Mouse (Mus musculus): ENCODE data around the gene Crygb. TPM values are rescaled to one million over a fixed set of nuclear protein-coding genes. Genes with fewer than 3 reads are reported as not detected.
"Not testable (repeated sequence)": the region's sequence is repeated elsewhere in the genome, so short reads cannot be mapped to it uniquely, and the experiment has no call there.

The Crygb gene
- polyA plus RNA-seq, 1 experiment from 2014 or later = 0.41 TPM

DNA sequence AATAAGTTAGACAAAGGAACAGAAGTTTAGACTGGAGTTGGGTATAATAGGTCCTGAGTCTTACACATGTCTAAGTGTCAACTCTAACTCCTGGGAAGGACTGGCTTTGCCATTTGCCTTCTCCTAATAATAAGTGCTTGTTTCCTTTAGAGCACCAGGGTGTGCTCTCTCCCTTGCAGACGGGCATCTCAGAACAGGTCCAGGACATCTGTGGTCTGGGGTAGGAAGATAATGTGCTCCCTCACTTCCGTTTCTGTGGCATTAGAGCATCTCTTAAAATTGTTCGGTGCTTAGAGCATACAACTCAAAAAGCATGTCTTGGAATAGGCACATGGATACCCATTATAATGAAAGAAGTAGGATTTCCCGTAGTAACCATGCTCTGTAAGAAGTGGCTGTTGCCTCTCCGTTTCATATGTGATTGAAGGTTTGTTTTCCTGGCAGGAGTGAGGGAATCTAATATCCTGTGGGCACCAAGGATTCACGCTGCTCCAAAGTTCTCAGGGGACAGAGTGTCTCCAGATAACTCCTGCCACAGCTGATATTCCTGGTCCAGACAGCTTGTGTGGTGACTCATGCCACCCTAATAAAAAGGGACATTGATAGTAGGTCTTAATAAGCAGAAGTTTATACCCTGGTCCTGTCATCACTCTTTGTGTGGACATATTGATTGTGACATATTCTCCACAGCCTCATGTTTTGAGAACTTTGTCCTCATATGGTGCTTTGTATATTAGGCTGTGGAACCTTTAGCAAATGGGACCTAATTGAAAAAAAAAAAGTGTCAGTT, 6.7 kb upstream of the Crygb start:
- Histone ChIP-seq H3K4me1 (ENCODE audit: control insufficient read depth, insufficient read depth, low read depth, low read length) (no peaks in the 10 kb centered on the region), H3K36me3 (ENCODE audit: control insufficient read depth, insufficient read depth, low read length) (no peaks in the 10 kb centered on the region), H3K9me3 (ENCODE audit: control insufficient read depth, low read length) (no peaks in the 10 kb centered on the region), H3K27me3 (replicated peaks; ENCODE audit: control insufficient read depth, insufficient read depth, low read length) (no peaks in the 10 kb centered on the region), H3K27ac (ENCODE audit: low read depth, low read length) (no peak overlapping the region), H3K9ac (ENCODE audit: low read depth, low read length) (no peak overlapping the region), H3K4me2 (ENCODE audit: low read length) (no peak overlapping the region), H3K4me3 (ENCODE audit: low read length) (no peak overlapping the region)
- ATAC-seq = no peak
- WGBS = 81% methylated on average over 6 of the region's 6 CpGs

DNA sequence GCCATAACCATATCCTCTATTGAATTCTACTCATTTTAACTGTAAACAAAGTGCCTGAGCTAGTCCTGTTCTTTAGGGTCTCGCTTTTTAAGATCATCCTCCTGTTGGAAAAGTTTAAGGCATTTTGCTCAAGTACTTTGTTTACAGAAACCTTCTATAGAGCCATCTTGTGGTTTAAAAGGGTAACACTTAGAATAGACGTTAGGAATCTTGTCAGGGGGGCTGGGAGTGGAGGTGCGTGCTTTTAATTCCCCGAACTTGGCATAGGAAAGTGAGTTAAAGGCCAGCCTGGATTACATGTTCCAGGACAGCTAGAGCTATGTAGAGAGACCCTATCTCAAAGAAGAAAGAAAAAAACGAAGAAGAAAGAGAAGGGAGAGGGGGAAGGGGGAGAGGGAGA, 6.5 kb downstream of the Crygb start:
- H3K4me3 ChIP-seq (ENCODE audit: low read length) = no peak overlapping the region
- H3K27ac ChIP-seq (ENCODE audit: low read depth, low read length) = no peak overlapping the region
- H3K4me1 ChIP-seq (ENCODE audit: control insufficient read depth, insufficient read depth, low read depth, low read length) = no peaks in the 10 kb centered on the region
- no peak for ATAC-seq
- no peak overlapping the region for H3K9ac ChIP-seq (ENCODE audit: low read depth, low read length)
- no peak overlapping the region for H3K4me2 ChIP-seq (ENCODE audit: low read length)
- H3K36me3 ChIP-seq (ENCODE audit: control insufficient read depth, insufficient read depth, low read length) = no peaks in the 10 kb centered on the region
- no peaks in the 10 kb centered on the region for H3K9me3 ChIP-seq (ENCODE audit: control insufficient read depth, low read length)
- WGBS = 25% methylated on average over 5 of the region's 5 CpGs
- no peaks in the 10 kb centered on the region for H3K27me3 ChIP-seq (replicated peaks; ENCODE audit: control insufficient read depth, insufficient read depth, low read length)

- 59% methylated on average over 6 of the region's 6 CpGs for WGBS
- no peaks in the 10 kb centered on the region for H3K9me3 ChIP-seq (ENCODE audit: control insufficient read depth, low read length)
- no peaks in the 10 kb centered on the region for H3K36me3 ChIP-seq (ENCODE audit: control insufficient read depth, insufficient read depth, low read length)
- no peak within 1 kb of the TSS for H3K4me2 ChIP-seq (ENCODE audit: low read length)
- no peak within 1 kb of the TSS for H3K9ac ChIP-seq (ENCODE audit: low read depth, low read length)
- H3K4me3 ChIP-seq (ENCODE audit: low read length) = no peak within 1 kb of the TSS
- H3K4me1 ChIP-seq (ENCODE audit: control insufficient read depth, insufficient read depth, low read depth, low read length) = no peaks in the 10 kb centered on the region
- ATAC-seq = no peak
- H3K27me3 ChIP-seq (replicated peaks; ENCODE audit: control insufficient read depth, insufficient read depth, low read length) = no peaks in the 10 kb centered on the region
- H3K27ac ChIP-seq (ENCODE audit: low read depth, low read length) = no peak within 1 kb of the TSS
These were observed 8.5 kb downstream of the Crygb start, which contains the start of gene Crygc for GRCm38 (mm10) chr1:65073589-65073988. Gene Crygc (minus strand): TSS chr1:65073689.

DNA sequence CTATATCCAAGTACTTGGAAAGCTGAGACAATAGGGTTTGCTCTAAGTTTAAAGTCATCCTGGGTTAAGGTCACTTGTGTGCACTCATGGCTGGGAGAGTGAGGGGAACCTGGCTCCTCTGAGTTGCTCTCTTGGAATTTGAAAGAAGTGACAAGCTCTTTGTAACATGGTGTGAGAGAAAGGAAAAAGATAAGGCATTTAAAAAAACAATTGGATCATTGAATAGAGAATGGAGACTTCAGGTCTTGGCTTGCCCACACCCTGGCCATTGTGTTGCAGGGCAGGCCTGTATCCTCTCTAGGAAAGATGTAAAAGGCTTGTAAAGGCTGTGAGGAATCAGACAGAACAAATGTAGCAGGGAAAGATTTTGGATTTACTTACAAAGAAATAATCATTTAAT, 14.2 kb downstream of the Crygb start:
- Histone ChIP-seq H3K4me1 (ENCODE audit: control insufficient read depth, insufficient read depth, low read depth, low read length) (no peaks in the 10 kb centered on the region), H3K4me3 (ENCODE audit: low read length) (no peak overlapping the region), H3K36me3 (ENCODE audit: control insufficient read depth, insufficient read depth, low read length) (no peaks in the 10 kb centered on the region), H3K4me2 (ENCODE audit: low read length) (no peak overlapping the region), H3K9ac (ENCODE audit: low read depth, low read length) (no peak overlapping the region), H3K9me3 (ENCODE audit: control insufficient read depth, low read length) (no peaks in the 10 kb centered on the region), H3K27ac (ENCODE audit: low read depth, low read length) (no peak overlapping the region), H3K27me3 (replicated peaks; ENCODE audit: control insufficient read depth, insufficient read depth, low read length) (no peaks in the 10 kb centered on the region)
- ATAC-seq = no peak

DNA sequence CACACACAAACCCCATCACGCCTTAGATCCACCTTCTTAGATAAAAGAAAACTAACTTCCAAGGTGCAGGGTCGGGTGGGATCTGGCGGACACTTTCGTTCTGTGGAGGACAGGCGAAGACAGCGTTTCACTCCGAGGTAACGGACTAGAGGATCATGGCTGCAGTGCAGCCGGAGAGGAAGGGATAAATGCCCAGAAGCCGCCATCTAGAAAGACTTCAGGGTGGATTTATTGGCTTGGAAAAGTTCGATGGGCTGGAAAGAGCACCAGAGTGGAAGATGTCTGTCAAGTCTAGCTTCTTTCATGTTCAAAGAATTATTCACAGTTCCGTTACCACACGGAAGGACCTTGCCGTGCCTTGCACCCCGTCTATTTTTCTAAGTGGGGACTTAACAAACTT, 17.9 kb downstream of the Crygb start:
- WGBS = 80% methylated on average over 15 of the region's 15 CpGs
- Histone ChIP-seq H3K9ac (ENCODE audit: low read depth, low read length) (no peak overlapping the region), H3K27me3 (replicated peaks; ENCODE audit: control insufficient read depth, insufficient read depth, low read length) (no peaks in the 10 kb centered on the region), H3K4me1 (ENCODE audit: control insufficient read depth, insufficient read depth, low read depth, low read length) (no peaks in the 10 kb centered on the region), H3K27ac (ENCODE audit: low read depth, low read length) (no peak overlapping the region), H3K4me2 (ENCODE audit: low read length) (no peak overlapping the region), H3K36me3 (ENCODE audit: control insufficient read depth, insufficient read depth, low read length) (no peaks in the 10 kb centered on the region), H3K4me3 (ENCODE audit: low read length) (no peak overlapping the region), H3K9me3 (ENCODE audit: control insufficient read depth, low read length) (no peaks in the 10 kb centered on the region)
- ATAC-seq = no peak

DNA sequence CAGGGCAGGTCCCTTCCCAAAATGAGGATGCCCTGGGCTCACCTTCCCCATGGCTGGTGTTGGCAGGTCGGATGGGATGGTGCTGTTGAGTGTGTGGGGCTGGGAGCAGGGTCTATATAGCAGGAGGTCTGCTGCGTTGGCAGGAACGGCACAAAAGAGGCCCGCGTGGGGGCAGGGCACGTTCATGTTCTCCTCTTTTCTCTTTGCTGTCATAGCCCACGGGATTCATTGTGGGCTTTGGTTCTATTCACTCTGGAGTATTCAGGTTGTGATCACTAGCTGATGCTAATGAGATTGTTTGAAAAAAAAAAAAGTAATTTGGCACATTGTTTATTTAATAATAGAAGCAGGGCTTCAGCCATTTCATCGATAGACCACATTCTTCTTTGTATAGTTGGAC, 18.7 kb downstream of the Crygb start, which contains the start of gene Crygd:
Gene Crygd (minus strand): TSS at position 101 of the 400 bp plus-strand sequence.
- no peaks in the 10 kb centered on the region for H3K36me3 ChIP-seq (ENCODE audit: control insufficient read depth, insufficient read depth, low read length)
- ATAC-seq = no peak
- no peak within 1 kb of the TSS for H3K27ac ChIP-seq (ENCODE audit: low read depth, low read length)
- no peak within 1 kb of the TSS for H3K4me2 ChIP-seq (ENCODE audit: low read length)
- no peak within 1 kb of the TSS for H3K4me3 ChIP-seq (ENCODE audit: low read length)
- no peaks in the 10 kb centered on the region for H3K4me1 ChIP-seq (ENCODE audit: control insufficient read depth, insufficient read depth, low read depth, low read length)
- no peak within 1 kb of the TSS for H3K9ac ChIP-seq (ENCODE audit: low read depth, low read length)
- H3K9me3 ChIP-seq (ENCODE audit: control insufficient read depth, low read length) = no peaks in the 10 kb centered on the region
- WGBS = 58% methylated on average over 8 of the region's 8 CpGs
- H3K27me3 ChIP-seq (replicated peaks; ENCODE audit: control insufficient read depth, insufficient read depth, low read length) = no peaks in the 10 kb centered on the region

- Histone ChIP-seq H3K4me3 (ENCODE audit: low read length) (no peak overlapping the region), H3K36me3 (ENCODE audit: control insufficient read depth, insufficient read depth, low read length) (no peaks in the 10 kb centered on the region), H3K4me1 (ENCODE audit: control insufficient read depth, insufficient read depth, low read depth, low read length) (no peaks in the 10 kb centered on the region), H3K9me3 (ENCODE audit: control insufficient read depth, low read length) (no peaks in the 10 kb centered on the region), H3K4me2 (ENCODE audit: low read length) (no peak overlapping the region), H3K9ac (ENCODE audit: low read depth, low read length) (no peak overlapping the region), H3K27ac (ENCODE audit: low read depth, low read length) (no peak overlapping the region), H3K27me3 (replicated peaks; ENCODE audit: control insufficient read depth, insufficient read depth, low read length) (no peaks in the 10 kb centered on the region)
- ATAC-seq = no peak
- 44% methylated on average over 2 of the region's 2 CpGs for WGBS
These were observed 29.9 kb downstream of the Crygb start for GRCm38 (mm10) chr1:65052140-65052539.

DNA sequence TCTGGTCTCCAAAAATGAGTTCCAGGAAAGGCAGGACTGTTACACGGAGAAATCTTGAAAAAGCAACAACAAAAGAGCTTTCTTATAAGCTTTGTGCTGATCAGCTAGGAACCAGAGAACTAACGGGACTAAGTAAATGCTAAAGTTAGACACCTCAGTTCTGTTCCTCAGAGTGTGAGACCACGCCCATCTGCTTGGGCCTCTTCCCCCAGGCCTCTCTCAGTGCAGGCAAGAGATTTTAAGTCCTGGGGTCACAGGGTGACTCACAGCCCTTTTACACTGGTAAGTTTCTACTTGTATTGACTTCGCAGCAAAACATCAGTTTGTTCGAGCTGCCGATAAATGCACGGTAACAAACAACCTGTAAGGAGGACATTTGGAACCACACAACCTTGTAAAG, 30.4 kb downstream of the Crygb start:
- WGBS = 55% methylated on average over 7 of the region's 7 CpGs

GRCm38 (mm10) chr1:65050952-65051351, 31.1 kb downstream of the Crygb start, which contains the start of gene Cryge:
Gene Cryge (minus strand): TSS chr1:65051149.
- H3K27ac ChIP-seq (ENCODE audit: low read depth, low read length); H3K27me3 ChIP-seq (replicated peaks; ENCODE audit: control insufficient read depth, insufficient read depth, low read length); H3K9me3 ChIP-seq (ENCODE audit: control insufficient read depth, low read length); H3K9ac ChIP-seq (ENCODE audit: low read depth, low read length); H3K4me2 ChIP-seq (ENCODE audit: low read length); H3K4me1 ChIP-seq (ENCODE audit: control insufficient read depth, insufficient read depth, low read depth, low read length); H3K36me3 ChIP-seq (ENCODE audit: control insufficient read depth, insufficient read depth, low read length); ATAC-seq; H3K4me3 ChIP-seq (ENCODE audit: low read length): not testable (repeated sequence)
- WGBS = 33% methylated on average over 10 of the region's 12 CpGs

More for the DNA sequence above, 30.4 kb downstream of the Crygb start:
- H3K4me1 ChIP-seq (ENCODE audit: control insufficient read depth, insufficient read depth, low read depth, low read length) = no peaks in the 10 kb centered on the region
- no peaks in the 10 kb centered on the region for H3K9me3 ChIP-seq (ENCODE audit: control insufficient read depth, low read length)
- H3K27me3 ChIP-seq (replicated peaks; ENCODE audit: control insufficient read depth, insufficient read depth, low read length) = no peaks in the 10 kb centered on the region
- H3K4me3 ChIP-seq (ENCODE audit: low read length) = no peak overlapping the region
- no peaks in the 10 kb centered on the region for H3K36me3 ChIP-seq (ENCODE audit: control insufficient read depth, insufficient read depth, low read length)
- H3K9ac ChIP-seq (ENCODE audit: low read depth, low read length) = no peak overlapping the region
- no peak for ATAC-seq
- H3K27ac ChIP-seq (ENCODE audit: low read depth, low read length) = no peak overlapping the region
- no peak overlapping the region for H3K4me2 ChIP-seq (ENCODE audit: low read length)
